Comparison of ENCODE assay signal across 8 mouse cellular contexts in the genomic region with DNA sequence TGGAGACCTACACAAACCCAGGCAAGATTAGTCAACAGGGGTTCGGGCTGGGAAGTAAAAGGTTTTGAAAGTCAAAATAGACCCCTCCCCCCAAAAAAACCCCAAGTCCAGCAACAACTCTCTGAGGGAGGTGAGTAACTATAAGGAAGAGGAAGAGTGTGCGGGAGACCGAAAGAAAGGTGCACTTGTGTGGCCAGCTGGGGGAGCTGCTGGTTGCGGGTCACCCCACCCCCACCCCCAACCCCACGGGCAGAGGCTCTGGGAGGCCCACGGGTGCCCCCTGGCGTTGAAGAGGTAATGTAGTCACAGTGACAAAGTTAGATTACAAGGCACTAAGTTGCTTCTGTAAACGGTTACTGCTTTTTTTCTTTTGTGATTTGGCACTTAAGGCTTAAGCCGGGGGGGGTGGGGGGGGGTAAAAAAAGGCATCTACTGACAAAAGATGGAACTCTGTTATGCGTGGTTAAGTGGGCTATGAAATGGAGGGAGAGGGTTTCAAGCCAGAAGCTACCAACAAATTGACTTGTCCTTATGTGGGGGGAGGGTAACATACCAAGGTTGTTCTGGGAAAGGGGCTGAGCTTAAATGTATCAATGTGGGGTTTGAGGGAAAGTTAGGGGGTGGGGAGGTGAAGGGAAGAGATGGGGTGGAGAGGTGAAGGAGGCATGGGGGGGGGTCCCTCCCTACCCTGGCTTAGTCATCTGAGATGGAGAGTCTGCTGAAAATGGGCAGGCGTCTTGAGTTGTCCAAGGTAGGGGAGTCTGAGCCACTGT. TPM values are rescaled to one million over a fixed set of nuclear protein-coding genes. Genes with fewer than 3 reads are reported as not detected.
A peak's percentile ranks its signal among the peaks of the same experiment; 100 is the strongest.
DNase-seq lines count a peak whose midpoint lies in the region; ATAC-seq and TF ChIP-seq lines count a peak whose summit lies in the region.
"Not testable (repeated sequence)": the region's sequence is repeated elsewhere in the genome, so short reads cannot be mapped to it uniquely, and the experiment has no call there.

No protein-coding gene starts in this region.

- H3K9me3 ChIP-seq in G1E (replicated peaks); hindbrain, embryonic 14.5 days (ENCODE audit: control insufficient read depth, low read length): not testable (repeated sequence)

- H3K4me2 ChIP-seq in hindbrain, embryonic 14.5 days (replicated peaks), result peak overlapping the region; percentile 89

- H3K9ac ChIP-seq in hindbrain, embryonic 14.5 days, result peak overlapping the region; percentile 78

- peak; percentile 38; the same call in 1 of the 2 replicates for TF ChIP-seq CTCF in G1E (IDR thresholded peaks at IDR 0.05; ENCODE audit: low read depth, low read length)

- H3K27ac ChIP-seq in hindbrain, embryonic 14.5 days, result peak overlapping the region; percentile 81

- ATAC-seq in G1E (ENCODE audit: extremely low read depth, insufficient number of reproducible peaks, low FRiP score, poor library complexity, severe bottlenecking), result peak; percentile 4; the same call in 1 of the 2 replicates
- ATAC-seq in hindbrain, embryonic 14.5 days (ENCODE audit: low FRiP score), result peak; percentile 44

- 3% methylated on average over 11 of the region's 11 CpGs for WGBS in hindbrain, embryonic 14.5 days

- DNase-seq in G1E (ENCODE audit: low spot score), result not testable (repeated sequence)
- peak; percentile 93 for DNase-seq in cerebellum, postnatal 10 days
- DNase-seq in gastrocnemius, adult 8-10 months (ENCODE audit: low spot score in 2 of 2), result peak; percentile 55 to 72
- DNase-seq in hindbrain, embryonic 14.5 days (ENCODE audit: low spot score), result peak; percentile 80
- peak; percentile 62 to 75 for DNase-seq in left cerebral cortex, adult 18-20 months (ENCODE audit: low spot score in 2 of 2)
- DNase-seq in lung, postnatal 25 days (ENCODE audit: low spot score), result peak; percentile 88
- DNase-seq in retina, embryonic 14.5 days (ENCODE audit: low spot score), result peak; percentile 88
- DNase-seq in thymus, postnatal 14 days, result peak; percentile 90

- not testable (repeated sequence) for H3K27me3 ChIP-seq in G1E (ENCODE audit: insufficient read depth, low read length)
- peaks cover 23% of the 10 kb centered on the region for H3K27me3 ChIP-seq in hindbrain, embryonic 14.5 days (ENCODE audit: control insufficient read depth, insufficient read depth, low read length)

- H3K4me1 ChIP-seq in G1E (ENCODE audit: insufficient read depth, low read depth, low read length), result peaks cover 54% of the 10 kb centered on the region
- peaks cover 13% of the 10 kb centered on the region; the same call in 1 of the 2 replicates for H3K4me1 ChIP-seq in hindbrain, embryonic 14.5 days (replicated peaks; ENCODE audit: control insufficient read depth, insufficient read depth, low read length)

- peak overlapping the region; percentile 82; the same call in 1 of the 2 replicates for H3K4me3 ChIP-seq in G1E (ENCODE audit: low read depth, low read length)
- peak overlapping the region; percentile 63 for H3K4me3 ChIP-seq in hindbrain, embryonic 14.5 days (replicated peaks; ENCODE audit: low read length)

- peaks cover 44% of the 10 kb centered on the region for H3K36me3 ChIP-seq in G1E (replicated peaks)
- H3K36me3 ChIP-seq in hindbrain, embryonic 14.5 days (replicated peaks; ENCODE audit: control insufficient read depth, insufficient read depth), result not testable (repeated sequence)

RNA-seq across cellular contexts. Expression of a gene that starts 3.7 kb away (rescaled TPM):
- total RNA-seq in G1E (2014; fragmentation: Nextera tagmentation) (281 and 283 TPM in 2 replicates), G1E (2017) (31.4 and 40.3 TPM in 2 replicates)
- 357 and 385 TPM in 2 replicates for polyA plus RNA-seq in G1E (2012)
- total RNA-seq in gastrocnemius, adult 8-10 months (2022), result 10 to 100 TPM; 25.2 to 28.9 (median 27.2) TPM
- 47.7 and 48.8 TPM in 2 replicates for polyA plus RNA-seq in hindbrain, embryonic 14.5 days (2014; fragmentation: Nextera tagmentation; extraction: Ambion mirVana)
- total RNA-seq in left cerebral cortex, adult 18-20 months (2021), result 10 to 100 TPM; 43.0 to 53.8 TPM
